ENCODE assay signal across 8 mouse cellular contexts in genomic region chr16:45158136-45158521, GRCm38 (mm10). TPM values are rescaled to one million over a fixed set of nuclear protein-coding genes. Genes with fewer than 3 reads are reported as not detected.
DNase-seq lines count a peak whose midpoint lies in the region; ATAC-seq and TF ChIP-seq lines count a peak whose summit lies in the region.

No protein-coding gene starts in this region.

- no peaks in the 10 kb centered on the region for H3K9me3 ChIP-seq in forebrain, postnatal 0 days (ENCODE audit: low read length)
- H3K9me3 ChIP-seq in lung, embryonic 14.5 days (ENCODE audit: low read depth, low read length), result no peaks in the 10 kb centered on the region

- no peak for TF ChIP-seq CTCF in forebrain, postnatal 0 days (IDR thresholded peaks at IDR 0.05; ENCODE audit: low read depth)
- no peak for TF ChIP-seq CTCF in lung, embryonic 14.5 days (IDR thresholded peaks at IDR 0.05; ENCODE audit: low read depth)

- peak overlapping the region; percentile 82 for H3K9ac ChIP-seq in forebrain, postnatal 0 days
- H3K9ac ChIP-seq in lung, embryonic 14.5 days, result peak overlapping the region; percentile 71

- H3K4me2 ChIP-seq in forebrain, postnatal 0 days (ENCODE audit: low read depth), result peak overlapping the region; percentile 74
- peak overlapping the region; percentile 88 for H3K4me2 ChIP-seq in lung, embryonic 14.5 days

- H3K27ac ChIP-seq in forebrain, postnatal 0 days (ENCODE audit: low read depth, low read length), result peak overlapping the region; percentile 93
- peak overlapping the region; percentile 89 for H3K27ac ChIP-seq in lung, embryonic 14.5 days (ENCODE audit: low read depth)

- no peaks in the 10 kb centered on the region for H3K27me3 ChIP-seq in forebrain, postnatal 0 days (ENCODE audit: insufficient read depth, low read length)
- H3K27me3 ChIP-seq in lung, embryonic 14.5 days (ENCODE audit: insufficient read depth, low read length), result no peaks in the 10 kb centered on the region

- WGBS in forebrain, postnatal 0 days, result 1% methylated on average over 20 of the region's 20 CpGs
- 1% methylated on average over 20 of the region's 20 CpGs for WGBS in lung, embryonic 14.5 days

- peak overlapping the region; percentile 77 for H3K4me3 ChIP-seq in forebrain, postnatal 0 days (ENCODE audit: low read depth, low read length)
- H3K4me3 ChIP-seq in lung, embryonic 14.5 days (ENCODE audit: low read depth, low read length), result peak overlapping the region; percentile 81

- peak; percentile 90 for DNase-seq in R1 (ENCODE audit: low read depth, low spot score)
- DNase-seq in cerebellum, adult 8-10 months, result peak; percentile 75
- DNase-seq in forebrain, postnatal 0 days, result no peak
- peak; percentile 80 for DNase-seq in heart, postnatal 4 days
- DNase-seq in layer of hippocampus, adult 8-10 months (ENCODE audit: low spot score in 2 of 2), result peak; percentile 54 to 67
- DNase-seq in lung, embryonic 14.5 days, result peak; percentile 83
- peak; percentile 63 for DNase-seq in ovary, postnatal 14 days (ENCODE audit: low spot score)
- peak; percentile 24 for DNase-seq in urinary bladder, postnatal 10 days (ENCODE audit: low spot score)

- peaks cover 4% of the 10 kb centered on the region; the same call in 1 of the 2 replicates for H3K4me1 ChIP-seq in forebrain, postnatal 0 days (ENCODE audit: insufficient read depth)
- 0 out of 2 replicates have a peak, but pooled peaks cover 3% of the 10 kb centered on the region for H3K4me1 ChIP-seq in lung, embryonic 14.5 days (ENCODE audit: insufficient read depth)

- H3K36me3 ChIP-seq in forebrain, postnatal 0 days (ENCODE audit: insufficient read depth), result no peaks in the 10 kb centered on the region
- H3K36me3 ChIP-seq in lung, embryonic 14.5 days (ENCODE audit: insufficient read depth), result 0 out of 2 replicates have a peak, but pooled peaks cover 12% of the 10 kb centered on the region

- peak; percentile 70 for ATAC-seq in forebrain, postnatal 0 days
- ATAC-seq in lung, embryonic 14.5 days (ENCODE audit: insufficient read depth), result peak; percentile 77

RNA-seq across cellular contexts. Expression of gene Slc35a5, which starts 0.4 kb away (rescaled TPM):
- 28.7 and 34.7 TPM in 2 replicates for total RNA-seq in forebrain, postnatal 0 days (2014; rRNA removed)
- 25.2 and 29.4 TPM in 2 replicates for polyA plus RNA-seq in forebrain, postnatal 0 days (2015; fragmentation: Nextera tagmentation; extraction: Ambion mirVana)
- total RNA-seq in heart, postnatal 4 days (2021), result 10 to 100 TPM in 1 of 2 experiments, 1 to 10 TPM in 1; 9.1 to 13.9 TPM
- total RNA-seq in layer of hippocampus, adult 8-10 months (2022), result 10 to 100 TPM; 45.2 to 56.5 (median 49.3) TPM
- 17.4 and 19.6 TPM in 2 replicates for polyA plus RNA-seq in lung, embryonic 14.5 days (2014; fragmentation: Nextera tagmentation; extraction: Ambion mirVana)

RNA-seq across cellular contexts. Expression of gene Atg3, which starts 0.5 kb away (rescaled TPM):
- total RNA-seq in forebrain, postnatal 0 days (2014; rRNA removed), result 24.9 and 27.3 TPM in 2 replicates
- 52.2 and 54.9 TPM in 2 replicates for polyA plus RNA-seq in forebrain, postnatal 0 days (2015; fragmentation: Nextera tagmentation; extraction: Ambion mirVana)
- 10 to 100 TPM; 27.7 to 27.8 TPM for total RNA-seq in heart, postnatal 4 days (2021)
- 10 to 100 TPM; 45.7 to 49.7 (median 46.0) TPM for total RNA-seq in layer of hippocampus, adult 8-10 months (2022)
- polyA plus RNA-seq in lung, embryonic 14.5 days (2014; fragmentation: Nextera tagmentation; extraction: Ambion mirVana), result 37.7 and 38.4 TPM in 2 replicates
